Mouse (Mus musculus): ENCODE data around the gene Hist1h1t.

DNA sequence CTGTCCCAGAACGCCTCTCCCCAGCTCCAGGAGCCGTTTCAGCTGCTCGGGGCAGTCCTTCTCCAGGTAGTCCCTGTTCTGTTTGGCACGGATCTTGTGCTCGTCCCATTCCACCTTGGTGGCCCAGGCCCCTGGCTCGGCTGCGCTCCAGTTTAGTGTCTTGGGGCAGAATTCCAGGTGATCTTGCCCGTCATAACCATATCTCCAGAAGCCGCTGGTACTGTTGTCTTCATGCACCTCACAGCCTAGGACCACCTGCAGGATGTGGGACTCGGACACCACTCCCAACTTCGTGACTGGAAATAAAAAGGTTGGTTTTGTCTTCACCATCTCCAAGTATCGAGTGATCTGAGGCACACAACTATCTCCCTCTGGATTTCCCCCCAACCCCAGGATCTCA lies 11.2 kb downstream of the Hist1h1t start:
- TF ChIP-seq CTCF (IDR thresholded peaks at IDR 0.05; ENCODE audit: extremely low read depth, insufficient read length, insufficient replicate concordance, low read depth, low read length) (no peak), POLR2A (IDR thresholded peaks at IDR 0.05; ENCODE audit: low read depth, low read length) (no peak)
